Mouse (Mus musculus): ENCODE measurements around the gene Ifitm5. TPM values are rescaled to one million over a fixed set of nuclear protein-coding genes. Genes with fewer than 3 reads are reported as not detected.

The Ifitm5 gene
- total and polyA plus RNA-seq, 3 experiments = 0.31 to 1.1 TPM; not detected in 1

- Histone ChIP-seq H3K4me1 (ENCODE audit: control insufficient read depth in 1 of 2, insufficient read depth in 2 of 2, low read length in 2 of 2) (peaks cover 8 to 26% of the 10 kb centered on the region in 2 experiments), H3K36me3 (ENCODE audit: control insufficient read depth in 1 of 2, insufficient read depth in 2 of 2, low read length in 2 of 2) (peaks cover 0 to 17% of the 10 kb centered on the region in 2 experiments; a peak in 2 of 4 replicates), H3K27me3 (ENCODE audit: control insufficient read depth in 1 of 2, insufficient read depth in 2 of 2, low read length in 2 of 2) (no peaks in the 10 kb centered on the region), H3K9me3 (replicated peaks; ENCODE audit: insufficient read depth, low read length) (no peaks in the 10 kb centered on the region), H3K27ac (ENCODE audit: control insufficient read depth, low read depth, low read length) (no peak overlapping the region), H3K9ac (ENCODE audit: control insufficient read depth, low read depth, low read length, poor library complexity, severe bottlenecking) (no peak overlapping the region), H3K4me3 (ENCODE audit: control insufficient read depth in 1 of 2, insufficient read depth in 1 of 2, low read depth in 2 of 2, low read length in 2 of 2) (no peak overlapping the region), H3K79me2 (ENCODE audit: control insufficient read depth, insufficient read depth, low read length, poor library complexity) (peaks cover 1% of the 10 kb centered on the region; the same call in 1 of the 2 replicates)
- no peak for DNase-seq (ENCODE audit: low read depth, low spot score)
- TF ChIP-seq BHLHE40 (IDR thresholded peaks at IDR 0.05; ENCODE audit: borderline replicate concordance, low read depth, low read length) (no peak), MAFK (IDR thresholded peaks at IDR 0.05; ENCODE audit: borderline replicate concordance, low read depth, low read length) (no peak), CHD1 (IDR thresholded peaks at IDR 0.05; ENCODE audit: low read depth, low read length) (no peak)
These were observed 4.8 kb downstream of the Ifitm5 start for GRCm38 (mm10) chr7:140945247-140945646.

GRCm38 (mm10) chr7:140944236-140944635 is 5.9 kb downstream of the Ifitm5 start:
- Histone ChIP-seq H3K27ac (ENCODE audit: control insufficient read depth, low read depth, low read length) (no peak overlapping the region), H3K36me3 (ENCODE audit: control insufficient read depth in 1 of 2, insufficient read depth in 2 of 2, low read length in 2 of 2) (peaks cover 0 to 17% of the 10 kb centered on the region in 2 experiments; a peak in 2 of 4 replicates), H3K79me2 (ENCODE audit: control insufficient read depth, insufficient read depth, low read length, poor library complexity) (peaks cover 1% of the 10 kb centered on the region; the same call in 1 of the 2 replicates), H3K9me3 (replicated peaks; ENCODE audit: insufficient read depth, low read length) (no peaks in the 10 kb centered on the region), H3K9ac (ENCODE audit: control insufficient read depth, low read depth, low read length, poor library complexity, severe bottlenecking) (no peak overlapping the region), H3K4me1 (ENCODE audit: control insufficient read depth in 1 of 2, insufficient read depth in 2 of 2, low read length in 2 of 2) (peaks cover 8 to 26% of the 10 kb centered on the region in 2 experiments), H3K27me3 (ENCODE audit: control insufficient read depth in 1 of 2, insufficient read depth in 2 of 2, low read length in 2 of 2) (no peaks in the 10 kb centered on the region), H3K4me3 (ENCODE audit: control insufficient read depth in 1 of 2, insufficient read depth in 1 of 2, low read depth in 2 of 2, low read length in 2 of 2) (no peak overlapping the region)
- DNase-seq (ENCODE audit: low read depth, low spot score) = no peak
- TF ChIP-seq RAD21 (IDR thresholded peaks at IDR 0.05; ENCODE audit: low read depth, low read length) = no peak
- no peak for TF ChIP-seq SMC3 (IDR thresholded peaks at IDR 0.05; ENCODE audit: low read depth, low read length)
- no peak for TF ChIP-seq HCFC1 (IDR thresholded peaks at IDR 0.05; ENCODE audit: low read depth, low read length)
- no peak for TF ChIP-seq TAL1 (IDR thresholded peaks at IDR 0.05; ENCODE audit: low read length)
- no peak for TF ChIP-seq ZMIZ1 (IDR thresholded peaks at IDR 0.05; ENCODE audit: low read depth, low read length)
- TF ChIP-seq POLR2AphosphoS2 (IDR thresholded peaks at IDR 0.05; ENCODE audit: low read length) = no peak
- no peak for TF ChIP-seq NRF1 (IDR thresholded peaks at IDR 0.05; ENCODE audit: insufficient read depth, low read depth, low read length, poor library complexity, severe bottlenecking)
- no peak for TF ChIP-seq CHD1 (IDR thresholded peaks at IDR 0.05; ENCODE audit: low read depth, low read length)
- TF ChIP-seq TBP (IDR thresholded peaks at IDR 0.05; ENCODE audit: low read depth, low read length) = no peak
- no peak for TF ChIP-seq USF1 (IDR thresholded peaks at IDR 0.05; ENCODE audit: low read depth, low read length)
- no peak for TF ChIP-seq MAX (IDR thresholded peaks at IDR 0.05; ENCODE audit: low read length)
- TF ChIP-seq TCF12 (IDR thresholded peaks at IDR 0.05; ENCODE audit: low read depth, low read length) = no peak
- TF ChIP-seq GABPA (IDR thresholded peaks at IDR 0.05; ENCODE audit: low read depth, low read length) = no peak
